Mouse (Mus musculus): ENCODE results near the gene Iqca. TPM values are rescaled to one million over a fixed set of nuclear protein-coding genes. Genes with fewer than 3 reads are reported as not detected.

Iqca gene
- polyA plus RNA-seq, 1 experiment from 2014 or later, result not detected

DNA sequence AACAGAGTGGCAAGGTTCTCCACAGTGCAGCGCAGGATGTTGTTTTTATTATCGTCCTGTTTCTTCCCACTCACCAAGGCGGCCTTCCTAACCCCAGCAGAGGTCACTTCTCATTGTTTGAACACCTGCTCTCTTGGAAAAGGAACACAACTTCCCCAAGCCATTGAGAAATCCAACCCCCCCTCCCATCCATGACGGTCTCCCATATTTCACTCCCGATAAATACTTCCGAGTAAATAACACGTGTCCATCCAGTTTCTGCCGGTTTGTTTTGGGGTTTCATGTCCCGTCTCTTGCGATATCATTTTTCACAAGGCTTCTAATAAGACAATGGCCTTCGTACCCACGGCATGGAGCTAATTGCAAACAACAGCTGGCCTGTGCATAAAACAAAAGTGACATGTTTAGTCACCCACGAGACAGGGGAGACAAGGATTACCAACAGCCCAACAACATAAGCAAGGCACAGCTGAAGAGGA lies 9.2 kb upstream of the Iqca start:
- no peaks in the 10 kb centered on the region; the same call in 1 of the 2 replicates for H3K4me1 ChIP-seq (replicated peaks; ENCODE audit: control insufficient read depth, insufficient read depth, low read length)
- H3K27ac ChIP-seq (ENCODE audit: low read depth, low read length), result no peak overlapping the region
- H3K4me2 ChIP-seq, result no peak overlapping the region
- H3K36me3 ChIP-seq (ENCODE audit: control insufficient read depth, insufficient read depth, low read length), result no peaks in the 10 kb centered on the region
- no peak overlapping the region for H3K4me3 ChIP-seq (ENCODE audit: low read depth, low read length)
- no peak overlapping the region for H3K9ac ChIP-seq (ENCODE audit: low read depth, low read length)
- WGBS, result 77% methylated on average over 13 of the region's 13 CpGs
- ATAC-seq (replicated peaks; ENCODE audit: low FRiP score) (no peak), DNase-seq (ENCODE audit: low spot score) (no peak)
- H3K9me3 ChIP-seq (ENCODE audit: control insufficient read depth, low read length), result no peaks in the 10 kb centered on the region
- 0 out of 2 replicates have a peak, but pooled peaks cover 2% of the 10 kb centered on the region for H3K27me3 ChIP-seq (replicated peaks; ENCODE audit: control insufficient read depth, insufficient read depth, low read length)

DNA sequence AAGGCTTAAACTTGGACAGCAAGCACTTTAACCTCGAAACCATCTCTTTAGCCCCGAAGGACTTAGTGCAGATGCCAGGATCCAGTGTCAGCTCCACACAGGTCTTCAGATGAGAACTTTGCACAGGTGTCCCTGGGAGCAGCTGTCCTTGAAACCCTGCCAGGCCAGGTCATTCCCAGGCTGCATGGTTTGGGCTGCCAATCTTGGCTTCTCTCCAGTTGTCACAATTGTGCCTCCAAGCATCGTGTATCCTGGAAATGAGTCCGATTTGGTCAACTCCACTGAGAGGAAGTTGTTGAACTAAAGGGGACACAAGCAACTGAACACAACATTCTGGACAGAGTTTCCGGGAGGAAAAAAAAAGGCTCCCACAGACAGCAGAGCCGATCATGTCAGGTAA lies 8.4 kb upstream of the Iqca start:
- Histone ChIP-seq H3K9ac (ENCODE audit: low read depth, low read length) (no peak overlapping the region), H3K9me3 (ENCODE audit: control insufficient read depth, low read length) (no peaks in the 10 kb centered on the region), H3K4me2 (no peak overlapping the region), H3K4me1 (replicated peaks; ENCODE audit: control insufficient read depth, insufficient read depth, low read length) (no peaks in the 10 kb centered on the region; the same call in 1 of the 2 replicates), H3K36me3 (ENCODE audit: control insufficient read depth, insufficient read depth, low read length) (no peaks in the 10 kb centered on the region), H3K27me3 (replicated peaks; ENCODE audit: control insufficient read depth, insufficient read depth, low read length) (0 out of 2 replicates have a peak, but pooled peaks cover 2% of the 10 kb centered on the region), H3K4me3 (ENCODE audit: low read depth, low read length) (no peak overlapping the region), H3K27ac (ENCODE audit: low read depth, low read length) (no peak overlapping the region)
- ATAC-seq (replicated peaks; ENCODE audit: low FRiP score) (no peak), DNase-seq (ENCODE audit: low spot score) (no peak)
- 82% methylated on average over 6 of the region's 6 CpGs for WGBS

- Histone ChIP-seq H3K4me3 (ENCODE audit: low read depth, low read length) (no peak overlapping the region), H3K9me3 (ENCODE audit: control insufficient read depth, low read length) (no peaks in the 10 kb centered on the region), H3K36me3 (ENCODE audit: control insufficient read depth, insufficient read depth, low read length) (no peaks in the 10 kb centered on the region), H3K27ac (ENCODE audit: low read depth, low read length) (no peak overlapping the region), H3K4me1 (replicated peaks; ENCODE audit: control insufficient read depth, insufficient read depth, low read length) (no peaks in the 10 kb centered on the region; the same call in 1 of the 2 replicates), H3K27me3 (replicated peaks; ENCODE audit: control insufficient read depth, insufficient read depth, low read length) (0 out of 2 replicates have a peak, but pooled peaks cover 2% of the 10 kb centered on the region), H3K9ac (ENCODE audit: low read depth, low read length) (no peak overlapping the region), H3K4me2 (no peak overlapping the region)
- 36% methylated on average over 13 of the region's 13 CpGs for WGBS
- ATAC-seq (replicated peaks; ENCODE audit: low FRiP score) (no peak), DNase-seq (ENCODE audit: low spot score) (no peak)
Observed at GRCm38 (mm10) chr1:90159927-90160326, 6.7 kb upstream of the Iqca start.

DNA sequence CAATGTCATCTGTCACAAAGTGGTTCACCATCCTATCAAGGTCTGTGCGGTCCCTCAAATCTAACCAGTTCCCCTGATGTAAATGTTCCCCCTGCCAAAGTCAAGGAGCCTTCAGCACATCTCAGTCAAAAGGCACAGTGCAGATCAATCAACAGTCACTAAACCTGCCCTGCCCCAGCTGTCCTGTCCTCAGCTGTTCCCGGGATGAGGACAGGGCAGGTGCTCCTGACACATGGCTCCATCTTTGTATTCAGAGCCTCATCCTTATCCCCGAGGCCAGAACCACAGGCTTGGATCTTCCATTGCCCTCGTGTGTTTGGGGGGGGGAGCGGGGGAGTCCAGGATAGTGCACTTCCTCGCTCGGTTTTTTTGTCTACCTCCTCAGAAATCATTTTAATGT lies 3.4 kb upstream of the Iqca start:
- 63% methylated on average over 7 of the region's 7 CpGs for WGBS
- no peak overlapping the region for H3K9ac ChIP-seq (ENCODE audit: low read depth, low read length)
- H3K4me1 ChIP-seq (replicated peaks; ENCODE audit: control insufficient read depth, insufficient read depth, low read length), result no peaks in the 10 kb centered on the region; the same call in 1 of the 2 replicates
- H3K9me3 ChIP-seq (ENCODE audit: control insufficient read depth, low read length), result no peaks in the 10 kb centered on the region
- no peak overlapping the region for H3K27ac ChIP-seq (ENCODE audit: low read depth, low read length)
- DNase-seq (ENCODE audit: low spot score) (no peak), ATAC-seq (replicated peaks; ENCODE audit: low FRiP score) (no peak)
- no peak overlapping the region for H3K4me3 ChIP-seq (ENCODE audit: low read depth, low read length)
- H3K4me2 ChIP-seq, result no peak overlapping the region
- 0 out of 2 replicates have a peak, but pooled peaks cover 2% of the 10 kb centered on the region for H3K27me3 ChIP-seq (replicated peaks; ENCODE audit: control insufficient read depth, insufficient read depth, low read length)
- H3K36me3 ChIP-seq (ENCODE audit: control insufficient read depth, insufficient read depth, low read length), result no peaks in the 10 kb centered on the region

- 10% methylated on average over 6 of the region's 6 CpGs for WGBS
- Histone ChIP-seq H3K36me3 (ENCODE audit: control insufficient read depth, insufficient read depth, low read length) (no peaks in the 10 kb centered on the region), H3K27me3 (replicated peaks; ENCODE audit: control insufficient read depth, insufficient read depth, low read length) (no peaks in the 10 kb centered on the region), H3K9ac (ENCODE audit: low read depth, low read length) (no peak overlapping the region), H3K9me3 (ENCODE audit: control insufficient read depth, low read length) (no peaks in the 10 kb centered on the region), H3K4me2 (peak overlapping the region; percentile 41), H3K4me1 (replicated peaks; ENCODE audit: control insufficient read depth, insufficient read depth, low read length) (no peaks in the 10 kb centered on the region; the same call in 1 of the 2 replicates), H3K27ac (ENCODE audit: low read depth, low read length) (no peak overlapping the region), H3K4me3 (ENCODE audit: low read depth, low read length) (no peak overlapping the region)
- no peak for ATAC-seq (replicated peaks; ENCODE audit: low FRiP score)
- no peak for DNase-seq (ENCODE audit: low spot score)
Observed at GRCm38 (mm10) chr1:90153787-90154186, 586 bp upstream of the Iqca start.

DNA sequence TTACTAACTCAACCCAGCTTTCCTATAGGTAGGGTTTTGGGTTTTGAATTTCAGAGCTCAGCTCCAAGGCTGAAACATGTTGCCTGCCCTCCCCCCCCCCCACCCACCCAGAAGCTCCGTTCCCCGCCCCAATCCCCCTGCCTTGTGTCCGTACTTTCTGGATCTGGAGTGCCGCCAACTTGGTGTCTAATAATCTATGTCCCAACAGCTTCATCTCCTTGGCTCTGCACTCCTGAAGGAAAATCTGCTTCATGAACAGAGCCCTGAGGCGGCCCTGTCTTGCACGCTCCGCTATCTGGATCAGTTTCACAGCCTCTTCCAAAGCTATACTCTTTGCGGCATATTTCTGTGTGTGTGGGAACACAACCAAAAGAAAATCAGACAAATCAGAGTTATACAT lies 13.5 kb downstream of the Iqca start:
- no peak overlapping the region for H3K4me2 ChIP-seq
- no peak for ATAC-seq (replicated peaks; ENCODE audit: low FRiP score)
- no peak for DNase-seq (ENCODE audit: low spot score)
- no peaks in the 10 kb centered on the region for H3K4me1 ChIP-seq (replicated peaks; ENCODE audit: control insufficient read depth, insufficient read depth, low read length)
- no peaks in the 10 kb centered on the region for H3K9me3 ChIP-seq (ENCODE audit: control insufficient read depth, low read length)
- H3K9ac ChIP-seq (ENCODE audit: low read depth, low read length), result no peak overlapping the region
- no peaks in the 10 kb centered on the region for H3K36me3 ChIP-seq (ENCODE audit: control insufficient read depth, insufficient read depth, low read length)
- WGBS, result 86% methylated on average over 8 of the region's 8 CpGs
- no peak overlapping the region for H3K27ac ChIP-seq (ENCODE audit: low read depth, low read length)
- no peaks in the 10 kb centered on the region for H3K27me3 ChIP-seq (replicated peaks; ENCODE audit: control insufficient read depth, insufficient read depth, low read length)
- no peak overlapping the region for H3K4me3 ChIP-seq (ENCODE audit: low read depth, low read length)

DNA sequence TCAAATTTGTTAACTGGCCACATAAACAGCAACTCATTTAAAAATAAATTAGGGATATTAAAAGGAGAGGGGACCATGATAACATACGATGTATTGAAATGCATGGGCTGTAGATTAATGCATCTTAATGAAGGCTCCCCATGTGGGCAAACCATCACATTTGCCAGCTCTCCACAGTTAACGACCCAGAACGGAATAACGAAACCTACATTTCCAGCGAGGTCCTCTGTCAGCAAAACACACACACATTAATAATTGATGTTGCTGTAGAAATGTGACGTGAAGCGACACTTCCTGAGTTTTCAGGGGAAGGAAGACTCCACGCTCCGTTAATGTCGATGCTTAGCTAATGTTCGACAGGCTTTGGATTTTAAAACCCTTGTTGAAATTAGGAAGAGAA lies 20.8 kb downstream of the Iqca start:
- Histone ChIP-seq H3K4me1 (replicated peaks; ENCODE audit: control insufficient read depth, insufficient read depth, low read length) (no peaks in the 10 kb centered on the region), H3K27ac (ENCODE audit: low read depth, low read length) (no peak overlapping the region), H3K36me3 (ENCODE audit: control insufficient read depth, insufficient read depth, low read length) (no peaks in the 10 kb centered on the region), H3K4me3 (ENCODE audit: low read depth, low read length) (no peak overlapping the region), H3K9me3 (ENCODE audit: control insufficient read depth, low read length) (no peaks in the 10 kb centered on the region), H3K27me3 (replicated peaks; ENCODE audit: control insufficient read depth, insufficient read depth, low read length) (no peaks in the 10 kb centered on the region), H3K4me2 (no peak overlapping the region), H3K9ac (ENCODE audit: low read depth, low read length) (no peak overlapping the region)
- no peak for ATAC-seq (replicated peaks; ENCODE audit: low FRiP score)
- 82% methylated on average over 11 of the region's 11 CpGs for WGBS
- DNase-seq (ENCODE audit: low spot score), result no peak

GRCm38 (mm10) chr1:90131982-90132381 lies 21.2 kb downstream of the Iqca start:
- Histone ChIP-seq H3K36me3 (ENCODE audit: control insufficient read depth, insufficient read depth, low read length) (no peaks in the 10 kb centered on the region), H3K4me3 (ENCODE audit: low read depth, low read length) (no peak overlapping the region), H3K27ac (ENCODE audit: low read depth, low read length) (no peak overlapping the region), H3K9me3 (ENCODE audit: control insufficient read depth, low read length) (no peaks in the 10 kb centered on the region), H3K4me1 (replicated peaks; ENCODE audit: control insufficient read depth, insufficient read depth, low read length) (no peaks in the 10 kb centered on the region), H3K27me3 (replicated peaks; ENCODE audit: control insufficient read depth, insufficient read depth, low read length) (no peaks in the 10 kb centered on the region), H3K9ac (ENCODE audit: low read depth, low read length) (no peak overlapping the region), H3K4me2 (no peak overlapping the region)
- DNase-seq (ENCODE audit: low spot score), result no peak
- no peak for ATAC-seq (replicated peaks; ENCODE audit: low FRiP score)
- 77% methylated on average over 7 of the region's 7 CpGs for WGBS

DNA sequence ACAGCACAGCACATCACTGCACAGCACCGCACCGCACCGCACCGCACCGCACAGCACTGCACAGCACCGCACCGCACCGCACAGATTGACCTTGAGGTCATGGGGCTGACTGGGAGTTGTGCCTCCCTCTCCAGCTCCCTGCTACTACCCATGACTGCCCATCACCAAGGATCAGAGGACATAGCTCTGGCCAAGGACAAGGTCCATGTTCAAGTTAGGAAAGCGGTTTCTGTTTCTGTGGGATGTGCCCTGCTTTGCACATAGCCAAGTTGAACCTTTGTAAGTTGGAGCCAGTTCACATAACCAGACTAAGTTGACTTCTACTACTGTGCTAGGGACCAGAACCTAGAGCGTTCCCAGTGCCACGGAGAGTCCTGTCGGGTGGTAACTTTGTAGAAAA lies 28.6 kb downstream of the Iqca start:
- DNase-seq (ENCODE audit: low spot score), result no peak
- Histone ChIP-seq H3K9me3 (ENCODE audit: control insufficient read depth, low read length) (no peaks in the 10 kb centered on the region), H3K27me3 (replicated peaks; ENCODE audit: control insufficient read depth, insufficient read depth, low read length) (no peaks in the 10 kb centered on the region), H3K9ac (ENCODE audit: low read depth, low read length) (no peak overlapping the region), H3K4me1 (replicated peaks; ENCODE audit: control insufficient read depth, insufficient read depth, low read length) (no peaks in the 10 kb centered on the region), H3K4me2 (no peak overlapping the region), H3K4me3 (ENCODE audit: low read depth, low read length) (no peak overlapping the region), H3K27ac (ENCODE audit: low read depth, low read length) (no peak overlapping the region), H3K36me3 (ENCODE audit: control insufficient read depth, insufficient read depth, low read length) (no peaks in the 10 kb centered on the region)
- ATAC-seq (replicated peaks; ENCODE audit: low FRiP score), result no peak
- 93% methylated on average over 12 of the region's 12 CpGs for WGBS

Data from liver, embryonic 11.5 days (tissue).